Mouse (Mus musculus): ENCODE data around the gene Gm6020. TPM values are rescaled to one million over a fixed set of nuclear protein-coding genes. Genes with fewer than 3 reads are reported as not detected.

Gene Gm6020
- polyA plus RNA-seq, 1 experiment = not detected

DNA sequence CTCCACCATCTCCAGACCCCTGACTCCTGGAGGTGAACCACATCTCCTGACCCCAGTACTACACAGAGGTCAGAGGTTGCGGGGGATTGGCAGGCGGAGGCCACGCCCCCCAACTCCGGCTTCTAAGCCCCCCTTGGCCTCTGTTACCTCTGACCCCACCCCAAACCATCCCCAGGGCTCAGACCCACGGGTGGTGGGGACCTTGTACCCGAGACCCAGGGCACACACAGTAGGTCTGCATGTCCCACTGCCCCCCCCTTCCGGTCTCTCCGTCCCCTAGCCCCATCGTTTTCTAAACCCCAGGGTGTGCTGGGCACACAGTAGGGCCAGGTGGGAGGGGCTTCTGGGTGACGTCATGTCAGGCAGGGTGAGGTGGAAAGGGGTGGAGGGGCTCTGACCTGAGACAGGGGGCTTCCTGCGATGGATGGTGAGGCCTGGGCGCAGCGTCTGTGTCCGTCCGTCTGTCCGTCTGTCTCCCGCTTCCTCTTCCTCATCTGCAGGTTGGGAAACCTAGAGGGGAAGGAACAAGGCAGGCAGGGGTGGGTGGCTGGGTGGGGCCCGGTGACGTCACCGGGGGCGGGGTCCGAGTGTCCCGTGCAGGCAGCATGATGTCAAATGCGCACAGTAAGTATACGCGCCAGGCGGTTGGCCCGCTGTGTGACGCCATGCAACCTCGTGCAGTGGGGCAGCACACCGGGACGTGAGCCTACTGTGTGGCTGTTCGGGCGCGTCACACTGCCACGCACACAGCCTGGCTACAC is 44.4 kb downstream of the Gm6020 start, which contains the start of gene Csf2ra:
TSS of gene Csf2ra (minus strand) at position 489 of the 761 bp plus-strand sequence.
- Histone ChIP-seq H3K79me2 (ENCODE audit: control insufficient read depth, insufficient read depth) (no peaks in the 10 kb centered on the region), H3ac (ENCODE audit: control insufficient read depth, insufficient read length, low read depth) (no peak within 1 kb of the TSS), H3K27me3 (ENCODE audit: control insufficient read depth, insufficient read depth, insufficient read length) (no peaks in the 10 kb centered on the region), H3K4me3 (ENCODE audit: insufficient read depth, poor library complexity, severe bottlenecking) (no peak within 1 kb of the TSS), H3K79me3 (ENCODE audit: low read depth) (no peaks in the 10 kb centered on the region), H3K36me3 (ENCODE audit: control insufficient read depth, insufficient read depth) (no peaks in the 10 kb centered on the region)
- TF ChIP-seq MAX (IDR thresholded peaks at IDR 0.05) (no peak), MYOG (IDR thresholded peaks at IDR 0.05; ENCODE audit: control insufficient read depth, extremely low read depth, insufficient read length) (no peak), FOSL1 (IDR thresholded peaks at IDR 0.05; ENCODE audit: insufficient read depth, low read length, poor library complexity, severe bottlenecking) (no peak), CEBPB (IDR thresholded peaks at IDR 0.05; ENCODE audit: low read depth) (no peak)

Other genes starting within 250 kb of the Gm6020 start
- 2.6 TPM for gene Zfp950, start 43.0 kb upstream of the Gm6020 start, polyA plus RNA-seq (2012; fragmentation: generic; extraction: Trizol)
- not detected for gene Gm7102, start 7.6 kb upstream of the Gm6020 start, polyA plus RNA-seq (2012; fragmentation: generic; extraction: Trizol)
- gene Csf2ra, start 44.5 kb downstream of the Gm6020 start, polyA plus RNA-seq (2012; fragmentation: generic; extraction: Trizol) = 0.13 TPM
- gene Gm21060, start 113.2 kb downstream of the Gm6020 start, polyA plus RNA-seq (2012; fragmentation: generic; extraction: Trizol) = not detected

All from C2C12 (cell line).